Mouse (Mus musculus) intestine, embryonic 14.5 days (tissue): ENCODE measurements around the gene Wwc1. TPM values are rescaled to one million over a fixed set of nuclear protein-coding genes. Genes with fewer than 3 reads are reported as not detected.

ENCODE experiments used
- ATAC-seq: fragments of 200-750 bp; cut with Nextera tagmentation; replicated peaks from 2 replicates; pipeline ENCODE4 v1.8.0; 2017; ENCODE audit warnings: low read depth, moderate number of reproducible peaks, moderate TSS enrichment, moderate library complexity; ENCODE audit not compliant: low FRiP score, low TSS enrichment
- DNase-seq: peaks from one replicate; pipeline ENCODE4 v3.0.0-alpha.2; 2018; ENCODE audit warnings: low spot score
- H3K27ac ChIP-seq: fragments of 300-500 bp; sonication (generic); 2 replicates; pipeline ENCODE4 v1.5.1; 2014; ENCODE audit warnings: low read depth, mild to moderate bottlenecking, control low read depth
- H3K27me3 ChIP-seq: fragments of 300-500 bp; sonication (generic); replicated peaks from 2 replicates; pipeline ENCODE4 v1.6.1; 2014; ENCODE audit warnings: low read length, control low read depth; ENCODE audit not compliant: control insufficient read depth, insufficient read depth
- H3K36me3 ChIP-seq: fragments of 300-500 bp; sonication (generic); 2 replicates; pipeline ENCODE4 v1.6.1; 2014; ENCODE audit warnings: low read length, control low read depth; ENCODE audit not compliant: control insufficient read depth, insufficient read depth
- H3K4me1 ChIP-seq: fragments of 300-500 bp; sonication (generic); replicated peaks from 2 replicates; pipeline ENCODE4 v1.6.1; 2014; ENCODE audit warnings: low read length, control low read depth, mixed read lengths; ENCODE audit not compliant: control insufficient read depth, insufficient read depth
- H3K4me2 ChIP-seq: fragments of 300-500 bp; sonication (generic); 2 replicates; pipeline ENCODE4 v1.6.1; 2014; ENCODE audit warnings: low read length
- H3K4me3 ChIP-seq: fragments of 300-500 bp; sonication (generic); 2 replicates; pipeline ENCODE4 v1.5.1; 2014; ENCODE audit warnings: low read depth, low read length, control low read depth, mixed read lengths
- H3K9ac ChIP-seq: fragments of 300-500 bp; sonication (generic); 2 replicates; pipeline ENCODE4 v1.6.1; 2014; ENCODE audit warnings: mild to moderate bottlenecking, low read length
- H3K9me3 ChIP-seq: fragments of 300-500 bp; sonication (generic); 2 replicates; pipeline ENCODE4 v1.6.1; 2016; ENCODE audit warnings: low read length, control low read depth; ENCODE audit not compliant: control insufficient read depth
- WGBS: fragments of 180-500 bp; shearing (Covaris S2); extraction: QIAGEN DNeasy Blood & Tissue Kit; methylation state at CpG from one replicate; pipeline ENCODE4 v1.1.7; 2014; 5-methylcytosine and 5-hydroxymethylcytosine counted together
- polyA plus RNA-seq: library from polyadenylated mRNA; unstranded; fragments of >200 nt; fragmentation: Nextera tagmentation; extraction: Ambion mirVana; gene quantifications from 2 replicates; pipeline ENCODE4 v1.2.1, GENCODE M21; 2014

Gene Wwc1
- polyA plus RNA-seq, 1 experiment from 2014 or later: 12.4 TPM

DNA sequence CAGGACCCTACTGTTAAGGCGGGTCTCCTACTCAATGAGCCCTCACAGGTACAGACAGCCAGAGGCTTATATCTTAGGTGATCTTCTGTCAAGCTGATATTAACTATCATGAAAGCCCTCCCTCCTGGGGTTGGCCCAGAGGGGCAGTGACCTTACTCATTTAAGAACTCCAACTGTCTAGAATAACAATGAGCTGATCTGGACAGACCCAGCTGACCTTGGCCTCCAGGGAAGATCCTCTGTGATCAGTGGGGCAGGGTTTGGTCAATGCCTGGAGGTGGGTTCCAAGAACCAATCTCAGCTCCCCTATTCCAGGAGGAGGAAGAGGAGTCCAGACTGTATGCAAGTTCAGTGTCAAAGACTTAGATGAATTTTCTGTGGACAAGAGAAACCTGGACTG, 45.2 kb downstream of the Wwc1 start:
- H3K9ac ChIP-seq: no peak overlapping the region
- H3K36me3 ChIP-seq: no peaks in the 10 kb centered on the region
- no peak for ATAC-seq
- H3K4me2 ChIP-seq: no peak overlapping the region
- no peaks in the 10 kb centered on the region; the same call in 1 of the 2 replicates for H3K4me1 ChIP-seq
- H3K27me3 ChIP-seq: no peaks in the 10 kb centered on the region
- WGBS: 89% methylated on average over 1 of the region's 1 CpGs
- H3K4me3 ChIP-seq: no peak overlapping the region
- no peaks in the 10 kb centered on the region for H3K9me3 ChIP-seq
- no peak for DNase-seq
- no peak overlapping the region for H3K27ac ChIP-seq

DNA sequence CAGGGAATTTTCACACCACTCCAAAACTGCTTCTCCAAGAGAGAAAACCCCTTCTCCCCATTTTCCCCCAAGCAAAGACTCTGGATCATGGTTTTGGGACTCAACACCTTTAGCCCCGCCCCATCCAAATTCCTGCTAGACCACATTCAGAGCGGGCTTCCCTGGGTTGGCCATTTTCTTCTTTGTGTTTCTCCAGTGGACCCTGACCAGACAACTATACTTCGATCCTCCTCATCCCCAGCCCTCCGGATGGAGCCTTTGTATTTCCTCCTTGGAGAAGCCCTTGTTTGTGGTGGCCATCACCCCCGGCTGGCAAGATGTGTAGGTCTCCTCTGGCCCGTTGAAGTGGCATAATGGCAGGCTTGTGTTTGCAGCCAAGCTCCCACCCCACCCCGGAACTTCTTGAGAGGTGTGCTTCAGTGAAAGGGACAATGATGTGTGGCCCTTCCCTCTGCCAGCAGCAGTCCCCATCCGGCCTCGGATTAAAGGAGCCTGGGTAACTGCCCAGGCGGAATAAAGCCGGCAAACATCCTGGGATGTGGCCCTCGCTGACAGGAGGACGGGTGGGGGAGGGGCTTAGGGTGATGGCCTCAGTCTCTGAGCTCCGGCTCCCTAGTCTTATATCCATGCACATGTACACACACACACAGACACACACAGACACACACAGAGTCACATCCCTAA, 46.8 kb downstream of the Wwc1 start:
- ATAC-seq: 0 out of 2 replicates have a peak, but pooled peaks have one; percentile 28
- Histone ChIP-seq H3K27ac (no peak overlapping the region), H3K4me2 (no peak overlapping the region), H3K4me3 (no peak overlapping the region), H3K9ac (no peak overlapping the region), H3K27me3 (no peaks in the 10 kb centered on the region), H3K9me3 (no peaks in the 10 kb centered on the region), H3K4me1 (no peaks in the 10 kb centered on the region; the same call in 1 of the 2 replicates), H3K36me3 (no peaks in the 10 kb centered on the region)
- 29% methylated on average over 14 of the region's 14 CpGs for WGBS
- DNase-seq: no peak

DNA sequence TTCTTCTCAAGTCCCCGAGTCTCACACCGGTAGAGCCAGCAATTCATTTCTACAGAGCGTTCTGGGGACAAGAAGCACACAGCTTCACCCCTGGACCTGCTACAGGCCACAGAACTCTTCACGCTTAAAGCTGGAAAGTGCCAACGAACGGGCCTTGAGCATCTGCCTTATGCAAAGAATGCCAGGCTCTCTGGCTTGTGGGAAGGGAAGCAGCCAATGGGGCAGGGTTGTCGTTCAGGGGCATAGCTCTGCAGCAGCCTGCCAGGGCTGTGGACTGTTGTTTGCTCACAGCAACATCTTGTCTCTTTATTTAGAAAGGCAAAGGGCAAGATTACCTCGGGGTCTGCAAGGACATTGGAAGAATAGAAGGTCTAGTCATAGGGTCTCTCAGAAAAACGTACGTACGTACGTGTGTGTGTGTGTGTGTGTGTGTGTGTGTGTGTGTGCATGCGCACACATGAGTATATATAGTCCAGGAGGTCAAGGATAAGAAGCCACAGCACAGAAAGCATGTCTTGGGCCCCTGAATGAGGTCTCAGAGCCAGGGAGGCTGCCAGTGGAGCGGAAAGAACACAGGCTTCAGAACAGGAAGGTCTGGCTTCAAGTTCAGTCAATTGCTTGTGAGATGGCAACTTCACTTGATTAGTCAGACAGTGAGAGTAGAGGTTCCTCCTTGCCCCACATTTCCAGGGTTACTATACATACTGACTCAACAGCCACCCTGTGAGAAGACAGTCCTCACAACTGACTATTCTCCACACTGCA, 48.0 kb downstream of the Wwc1 start:
- H3K9ac ChIP-seq: no peak overlapping the region
- 85% methylated on average over 14 of the region's 14 CpGs for WGBS
- H3K36me3 ChIP-seq: no peaks in the 10 kb centered on the region
- ATAC-seq (no peak), DNase-seq (no peak)
- H3K27me3 ChIP-seq: no peaks in the 10 kb centered on the region
- no peaks in the 10 kb centered on the region; the same call in 1 of the 2 replicates for H3K4me1 ChIP-seq
- no peaks in the 10 kb centered on the region for H3K9me3 ChIP-seq
- no peak overlapping the region for H3K27ac ChIP-seq
- H3K4me2 ChIP-seq: no peak overlapping the region
- H3K4me3 ChIP-seq: no peak overlapping the region

DNA sequence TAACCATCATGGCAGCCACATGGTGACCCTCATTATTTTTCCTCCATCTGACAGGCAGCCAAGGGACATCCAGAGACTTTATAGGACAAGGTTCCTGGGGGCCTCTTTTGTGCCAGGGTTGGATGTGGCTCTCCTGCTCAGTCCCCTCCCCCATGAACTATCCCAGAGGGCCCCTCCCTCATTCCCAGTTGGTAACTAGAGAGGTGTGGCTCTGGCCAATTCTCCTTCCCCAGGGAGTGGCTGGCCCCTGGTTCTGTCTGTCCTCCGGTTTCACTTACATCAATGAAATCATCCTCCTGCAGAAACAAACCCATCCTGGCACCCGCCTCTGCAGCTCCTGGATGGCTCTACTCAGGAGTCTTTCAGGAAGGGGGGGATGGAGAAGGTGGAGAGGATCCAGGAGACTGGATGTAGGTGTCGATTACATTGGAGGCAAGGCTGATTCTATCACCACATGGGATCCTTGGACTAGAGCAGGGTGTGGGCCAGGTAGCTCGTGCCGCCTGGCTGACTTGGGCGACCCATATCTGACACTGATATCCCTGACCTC, 49.7 kb downstream of the Wwc1 start:
- no peak overlapping the region for H3K4me3 ChIP-seq
- H3K9ac ChIP-seq: no peak overlapping the region
- DNase-seq (no peak), ATAC-seq (no peak)
- no peaks in the 10 kb centered on the region for H3K9me3 ChIP-seq
- no peaks in the 10 kb centered on the region for H3K36me3 ChIP-seq
- H3K27me3 ChIP-seq: no peaks in the 10 kb centered on the region
- H3K27ac ChIP-seq: no peak overlapping the region
- H3K4me1 ChIP-seq: no peaks in the 10 kb centered on the region; the same call in 1 of the 2 replicates
- 82% methylated on average over 6 of the region's 6 CpGs for whole genome bisulfite sequencing
- no peak overlapping the region for H3K4me2 ChIP-seq

DNA sequence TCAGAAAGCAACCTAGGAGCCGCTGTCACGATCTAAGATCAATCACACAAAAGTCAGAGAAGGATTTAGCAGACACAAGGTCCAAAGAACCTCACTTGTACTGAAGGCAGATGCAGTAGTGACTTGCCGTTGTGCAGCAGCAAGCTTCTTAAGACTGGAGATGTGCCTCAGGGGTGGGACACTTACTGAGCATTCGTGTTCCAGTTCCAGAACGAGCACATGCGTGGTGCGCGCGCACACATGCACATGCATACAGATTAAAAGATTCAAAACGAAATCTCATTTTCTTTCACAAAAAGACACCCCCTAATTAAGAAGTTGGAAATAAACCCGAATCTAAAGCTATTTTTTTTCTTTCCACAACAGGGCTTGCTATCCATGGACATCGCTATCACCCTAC, 51.9 kb downstream of the Wwc1 start:
- Histone ChIP-seq H3K4me1 (peaks cover 5% of the 10 kb centered on the region; the same call in 1 of the 2 replicates), H3K36me3 (no peaks in the 10 kb centered on the region), H3K4me3 (no peak overlapping the region), H3K9me3 (no peaks in the 10 kb centered on the region), H3K27ac (no peak overlapping the region), H3K27me3 (no peaks in the 10 kb centered on the region), H3K9ac (no peak overlapping the region), H3K4me2 (no peak overlapping the region)
- no peak for DNase-seq
- 96% methylated on average over 12 of the region's 12 CpGs for WGBS
- no peak for ATAC-seq

DNA sequence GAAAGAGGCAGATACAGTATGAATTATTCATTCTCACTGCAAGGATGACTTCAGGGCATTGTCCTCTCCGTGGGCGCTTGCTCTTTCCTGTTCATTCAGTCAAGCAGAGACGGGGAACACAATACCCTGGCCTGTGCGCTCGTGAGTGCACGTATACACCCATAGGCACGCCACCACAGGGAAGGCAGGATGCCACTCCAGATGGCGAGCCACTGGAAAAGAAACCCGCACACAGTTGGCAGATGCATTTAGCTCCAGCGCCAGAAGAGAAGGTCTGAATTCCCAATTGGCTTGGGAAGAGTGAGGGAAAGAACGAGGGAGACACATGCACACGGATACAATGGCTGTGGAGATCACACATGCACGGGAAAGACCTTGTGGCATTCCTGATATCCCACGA, 53.0 kb downstream of the Wwc1 start:
- no peak overlapping the region for H3K4me3 ChIP-seq
- no peak overlapping the region for H3K4me2 ChIP-seq
- 78% methylated on average over 14 of the region's 14 CpGs for WGBS
- 0 out of 2 replicates have a peak overlapping the region, but pooled peaks have one; percentile 27 for H3K27ac ChIP-seq
- H3K9me3 ChIP-seq: no peaks in the 10 kb centered on the region
- no peak overlapping the region for H3K9ac ChIP-seq
- H3K27me3 ChIP-seq: no peaks in the 10 kb centered on the region
- no peaks in the 10 kb centered on the region for H3K36me3 ChIP-seq
- DNase-seq: no peak
- 0 out of 2 replicates have a peak, but pooled peaks cover 5% of the 10 kb centered on the region for H3K4me1 ChIP-seq
- ATAC-seq: no peak

DNA sequence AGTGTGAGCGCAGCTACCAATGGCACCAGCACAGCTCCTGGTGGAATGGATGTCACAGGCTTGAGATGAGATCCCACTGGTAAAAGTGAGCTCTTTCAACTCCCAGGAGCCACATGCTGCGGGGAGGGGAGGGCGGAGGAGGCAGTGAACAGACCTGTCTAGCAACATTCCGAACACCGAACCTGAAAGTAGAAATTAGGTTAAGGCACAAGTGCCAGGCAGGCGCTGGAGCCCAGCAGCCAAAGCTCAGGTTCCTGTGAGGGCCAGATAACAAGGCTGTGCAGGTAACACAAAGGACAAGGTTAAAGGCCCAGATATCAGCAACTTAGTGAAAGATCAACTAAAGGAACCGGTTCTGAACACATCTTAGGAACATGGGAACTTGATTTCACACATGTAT, 54.7 kb downstream of the Wwc1 start:
- Histone ChIP-seq H3K27me3 (no peaks in the 10 kb centered on the region), H3K4me1 (0 out of 2 replicates have a peak, but pooled peaks cover 5% of the 10 kb centered on the region), H3K4me2 (0 out of 2 replicates have a peak overlapping the region, but pooled peaks have one; percentile 12), H3K4me3 (no peak overlapping the region), H3K36me3 (no peaks in the 10 kb centered on the region), H3K9me3 (no peaks in the 10 kb centered on the region), H3K27ac (peak overlapping the region; percentile 55; the same call in 1 of the 2 replicates), H3K9ac (no peak overlapping the region)
- DNase-seq (peak; percentile 75), ATAC-seq (peak; percentile 71)
- WGBS: 72% methylated on average over 7 of the region's 7 CpGs

DNA sequence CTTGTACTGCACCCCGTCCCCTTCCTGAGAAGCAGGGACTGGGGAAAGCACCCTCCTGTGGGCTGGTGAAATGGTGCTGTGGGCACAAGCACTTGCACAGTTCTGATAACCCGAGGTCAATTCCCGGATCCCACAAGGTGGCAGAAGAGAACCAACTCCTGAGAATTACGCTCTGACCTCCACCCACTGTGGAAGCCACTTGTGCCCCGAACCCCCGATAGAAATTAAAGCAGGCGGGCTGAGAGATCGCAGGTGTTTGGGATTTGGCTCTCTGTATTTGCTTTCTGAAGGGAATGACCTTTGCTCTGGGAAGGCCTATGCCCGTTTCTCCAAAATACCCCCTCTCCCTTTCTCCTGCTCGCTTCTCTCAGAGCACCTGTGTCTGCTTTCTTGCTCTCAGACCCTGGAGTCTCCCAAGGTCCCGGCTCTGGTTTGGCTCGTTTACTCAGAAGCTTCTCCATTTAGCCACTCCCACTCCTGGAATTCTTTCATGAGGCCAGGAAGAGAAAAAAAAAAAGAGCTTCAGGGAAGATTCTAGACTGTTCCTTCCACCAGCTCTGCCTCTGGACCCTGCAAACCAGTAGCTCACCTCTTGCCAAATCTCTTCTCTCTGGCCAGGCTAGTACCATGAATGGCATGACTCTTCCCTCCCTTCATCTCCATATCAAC, 58.0 kb downstream of the Wwc1 start:
- WGBS: 27% methylated on average over 12 of the region's 12 CpGs
- peak; percentile 66 for DNase-seq
- H3K4me1 ChIP-seq: 0 out of 2 replicates have a peak, but pooled peaks cover 8% of the 10 kb centered on the region
- no peaks in the 10 kb centered on the region for H3K36me3 ChIP-seq
- H3K4me2 ChIP-seq: no peak overlapping the region
- no peaks in the 10 kb centered on the region for H3K9me3 ChIP-seq
- H3K4me3 ChIP-seq: no peak overlapping the region
- H3K27ac ChIP-seq: no peak overlapping the region
- ATAC-seq: 0 out of 2 replicates have a peak, but pooled peaks have one; percentile 17
- H3K9ac ChIP-seq: no peak overlapping the region
- no peaks in the 10 kb centered on the region for H3K27me3 ChIP-seq
